In the genomic region with DNA sequence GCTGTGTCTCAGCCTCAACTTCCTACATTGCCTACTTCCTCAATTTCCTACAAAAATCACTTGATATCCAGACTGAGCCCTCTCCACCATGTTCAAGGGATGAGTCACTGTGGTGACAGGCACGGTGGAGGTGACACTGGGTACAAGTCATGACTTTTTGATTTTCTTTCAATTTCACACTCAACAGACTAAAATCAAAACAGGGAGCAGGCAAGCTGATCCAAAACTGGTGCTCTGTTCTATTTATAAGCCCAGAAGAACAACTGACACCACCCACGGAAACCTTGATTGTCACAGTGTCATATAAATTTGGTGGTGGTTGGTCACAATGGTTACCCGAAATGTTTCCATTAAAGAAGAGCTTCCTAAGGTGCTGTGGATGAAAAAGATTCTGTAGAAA, we compare ENCODE assay signal across 18 mouse cellular contexts.
DNase-seq lines count a peak whose midpoint lies in the region; TF ChIP-seq lines count a peak whose summit lies in the region.
"Had no signal": no experiment of that assay in that cellular context is flagged by ENCODE, and none has a peak within 500 bp of the region (broad histone marks: within the 10 kb centered on the region; RNA-seq: fewer than 3 reads in every experiment).

No protein-coding gene starts in this region.

- no peak overlapping the region for H3K9ac ChIP-seq in MEL (ENCODE audit: control insufficient read depth, low read depth, low read length, poor library complexity, severe bottlenecking)
- H3K9ac ChIP-seq: embryonic facial prominence, embryonic 13.5 days; forebrain, embryonic 12.5 days; hindbrain, embryonic 12.5 days had no signal

- no peaks in the 10 kb centered on the region for H3K36me3 ChIP-seq in MEL (ENCODE audit: control insufficient read depth in 1 of 2, insufficient read depth in 2 of 2, low read length in 2 of 2)
- H3K36me3 ChIP-seq in embryonic facial prominence, embryonic 10.5 days (replicated peaks), result no peaks in the 10 kb centered on the region
- H3K36me3 ChIP-seq: embryonic facial prominence, embryonic 13.5 days; forebrain, embryonic 12.5 days; hindbrain, embryonic 12.5 days had no signal

- 93% methylated on average over 3 of the region's 3 CpGs for WGBS in embryonic facial prominence, embryonic 10.5 days

- no peaks in the 10 kb centered on the region for H3K4me1 ChIP-seq in MEL (ENCODE audit: control insufficient read depth in 1 of 2, insufficient read depth in 2 of 2, low read length in 2 of 2)
- H3K4me1 ChIP-seq in embryonic facial prominence, embryonic 10.5 days, result no peaks in the 10 kb centered on the region
- H3K4me1 ChIP-seq: embryonic facial prominence, embryonic 13.5 days; forebrain, embryonic 12.5 days; hindbrain, embryonic 12.5 days had no signal

- TF ChIP-seq POLR2A in MEL (IDR thresholded peaks at IDR 0.05; ENCODE audit: control insufficient read depth in 1 of 2, insufficient read depth in 1 of 2, low read depth in 1 of 2, low read length in 2 of 2, poor library complexity in 1 of 2), result no peak

- H3K27me3 ChIP-seq in MEL (ENCODE audit: control insufficient read depth in 1 of 2, insufficient read depth in 2 of 2, low read length in 2 of 2), result no peaks in the 10 kb centered on the region
- no peaks in the 10 kb centered on the region for H3K27me3 ChIP-seq in embryonic facial prominence, embryonic 10.5 days (replicated peaks; ENCODE audit: low read depth, poor library complexity, severe bottlenecking)
- H3K27me3 ChIP-seq: embryonic facial prominence, embryonic 13.5 days; forebrain, embryonic 12.5 days; hindbrain, embryonic 12.5 days had no signal

- no peak for DNase-seq in left cerebral cortex, adult 2 months (ENCODE audit: extremely low spot score in 1 of 2, low spot score in 2 of 2)
- DNase-seq in left cerebral cortex, adult 18-20 months (ENCODE audit: low spot score in 2 of 2), result no peak
- peak; percentile 5 for DNase-seq in MEL (ENCODE audit: low read depth, low spot score)
- DNase-seq in embryonic facial prominence, embryonic 10.5 days (ENCODE audit: low spot score), result peak; percentile 3
- DNase-seq in yolk sac, embryonic 10.5 days (ENCODE audit: low spot score), result no peak
- no peak for DNase-seq in right cerebral cortex, postnatal 4 days
- DNase-seq: adrenal gland, adult 2 months; adrenal gland, postnatal 25 days; cerebellum, adult 8-10 months; embryo, embryonic 11 days; gastrocnemius, adult 2 months; gastrocnemius, postnatal 25 days; heart, postnatal 10 days; heart, postnatal 4 days had no signal

- TF ChIP-seq RAD21 in MEL (IDR thresholded peaks at IDR 0.05; ENCODE audit: low read depth, low read length), result no peak

- H3K79me2 ChIP-seq in MEL (ENCODE audit: control insufficient read depth, insufficient read depth, low read length, poor library complexity), result no peaks in the 10 kb centered on the region

- H3K9me3 ChIP-seq in MEL (replicated peaks; ENCODE audit: insufficient read depth, low read length), result no peaks in the 10 kb centered on the region
- no peaks in the 10 kb centered on the region for H3K9me3 ChIP-seq in embryonic facial prominence, embryonic 10.5 days
- H3K9me3 ChIP-seq: embryonic facial prominence, embryonic 13.5 days; forebrain, embryonic 12.5 days had no signal

- peak overlapping the region; percentile 36; the same call in 1 of the 2 replicates for H3K27ac ChIP-seq in left cerebral cortex, adult 2 months
- H3K27ac ChIP-seq in MEL (ENCODE audit: control insufficient read depth, low read depth, low read length), result no peak overlapping the region
- H3K27ac ChIP-seq in embryonic facial prominence, embryonic 10.5 days (replicated peaks), result no peak overlapping the region
- H3K27ac ChIP-seq: embryonic facial prominence, embryonic 13.5 days; forebrain, embryonic 12.5 days; gastrocnemius, adult 2 months; hindbrain, embryonic 12.5 days; hindbrain, postnatal 0 days had no signal

- TF ChIP-seq EP300 in MEL (IDR thresholded peaks at IDR 0.05; ENCODE audit: low read depth in 1 of 2, low read length in 2 of 2), result no peak

- H3K4me3 ChIP-seq in left cerebral cortex, adult 2 months, result no peak overlapping the region
- H3K4me3 ChIP-seq in MEL (ENCODE audit: control insufficient read depth in 1 of 2, insufficient read depth in 1 of 2, low read depth in 2 of 2, low read length in 2 of 2), result no peak overlapping the region
- no peak overlapping the region for H3K4me3 ChIP-seq in embryonic facial prominence, embryonic 10.5 days
- H3K4me3 ChIP-seq: embryonic facial prominence, embryonic 13.5 days; forebrain, embryonic 12.5 days; gastrocnemius, adult 2 months; hindbrain, embryonic 12.5 days had no signal

- no peak for TF ChIP-seq CTCF in left cerebral cortex, adult 2 months (IDR thresholded peaks at IDR 0.05)
- no peak for TF ChIP-seq CTCF in MEL (IDR thresholded peaks at IDR 0.05 in 2 of 3, conservative IDR thresholded peaks at IDR 0.05 in 1 of 3; ENCODE audit: control insufficient read depth in 1 of 3, insufficient read depth in 1 of 3, low read depth in 2 of 3, low read length in 3 of 3, poor library complexity in 1 of 3, severe bottlenecking in 1 of 3)

- intact Hi-C loops in left cerebral cortex, adult 2 months (cut with DNase I), result loop anchor here (2.0 to 5.0 kb wide), 2 partner anchors 37 to 71 kb away; no protein-coding TSS in a partner anchor

TF ChIP-seq in MEL, 35 proteins besides CTCF, POLR2A, EP300 and RAD21:
- TF ChIP-seq CHD1 (IDR thresholded peaks at IDR 0.05; ENCODE audit: low read depth, low read length), result no peak
- TF ChIP-seq SMC3 (IDR thresholded peaks at IDR 0.05; ENCODE audit: low read depth, low read length), result no peak
- no peak for TF ChIP-seq ELF1 (IDR thresholded peaks at IDR 0.05; ENCODE audit: low read depth, low read length)
- no peak for TF ChIP-seq ZKSCAN1 (IDR thresholded peaks at IDR 0.05; ENCODE audit: low read depth, low read length)
- TF ChIP-seq E2F4 (IDR thresholded peaks at IDR 0.05; ENCODE audit: borderline replicate concordance, low read depth, low read length), result no peak
- no peak for TF ChIP-seq ETS1 (IDR thresholded peaks at IDR 0.05; ENCODE audit: low read depth, low read length)
- TF ChIP-seq ZMIZ1 (IDR thresholded peaks at IDR 0.05; ENCODE audit: low read depth, low read length), result no peak
- TF ChIP-seq GATA1 (IDR thresholded peaks at IDR 0.05; ENCODE audit: low read depth, low read length), result no peak
- TF ChIP-seq RCOR1 (IDR thresholded peaks at IDR 0.05; ENCODE audit: low read depth, low read length), result no peak

Comparison
In these comparisons a context has a peak if more than half of its experiments do, and no peak if none do; other contexts are left out.
1. DNase-seq: peak in MEL (single experiment) and embryonic facial prominence, embryonic 10.5 days (single experiment); none in left cerebral cortex, adult 2 months (0 of 2), left cerebral cortex, adult 18-20 months (0 of 2), yolk sac, embryonic 10.5 days (single experiment) and right cerebral cortex, postnatal 4 days (single experiment).